Mouse (Mus musculus): ENCODE data around the gene 5730522E02Rik. TPM values are rescaled to one million over a fixed set of nuclear protein-coding genes. Genes with fewer than 3 reads are reported as not detected.

5730522E02Rik gene
- total RNA-seq, 2 experiments from 2014 or later, result not detected

- DNase-seq, result no peak
- intact Hi-C loops (cut with DNase I), result no loop called here
- TF ChIP-seq CTCF (IDR thresholded peaks at IDR 0.05), result no peak
These were observed 422.9 kb downstream of the 5730522E02Rik start for GRCm38 (mm10) chr11:25787691-25788090.

GRCm38 (mm10) chr11:25772231-25772630, 438.3 kb downstream of the 5730522E02Rik start:
- Histone ChIP-seq H3K4me3 (no peak overlapping the region), H3K27ac (no peak overlapping the region)
- intact Hi-C loops (cut with DNase I), result no loop called here
- no peak for DNase-seq
- TF ChIP-seq CTCF (IDR thresholded peaks at IDR 0.05), result no peak

More at GRCm38 (mm10) chr11:25787691-25788090, 422.9 kb downstream of the 5730522E02Rik start:
- Histone ChIP-seq H3K4me3 (no peak overlapping the region), H3K27ac (no peak overlapping the region)

- Histone ChIP-seq H3K27ac (no peak overlapping the region), H3K4me3 (no peak overlapping the region)
- DNase-seq, result no peak
- intact Hi-C loops (cut with DNase I), result no loop called here
- TF ChIP-seq CTCF (IDR thresholded peaks at IDR 0.05), result no peak
These were observed 439.5 kb downstream of the 5730522E02Rik start for GRCm38 (mm10) chr11:25770991-25771568.

GRCm38 (mm10) chr11:25767584-25768333, 442.8 kb downstream of the 5730522E02Rik start:
- intact Hi-C loops (cut with DNase I), result no loop called here

DNA sequence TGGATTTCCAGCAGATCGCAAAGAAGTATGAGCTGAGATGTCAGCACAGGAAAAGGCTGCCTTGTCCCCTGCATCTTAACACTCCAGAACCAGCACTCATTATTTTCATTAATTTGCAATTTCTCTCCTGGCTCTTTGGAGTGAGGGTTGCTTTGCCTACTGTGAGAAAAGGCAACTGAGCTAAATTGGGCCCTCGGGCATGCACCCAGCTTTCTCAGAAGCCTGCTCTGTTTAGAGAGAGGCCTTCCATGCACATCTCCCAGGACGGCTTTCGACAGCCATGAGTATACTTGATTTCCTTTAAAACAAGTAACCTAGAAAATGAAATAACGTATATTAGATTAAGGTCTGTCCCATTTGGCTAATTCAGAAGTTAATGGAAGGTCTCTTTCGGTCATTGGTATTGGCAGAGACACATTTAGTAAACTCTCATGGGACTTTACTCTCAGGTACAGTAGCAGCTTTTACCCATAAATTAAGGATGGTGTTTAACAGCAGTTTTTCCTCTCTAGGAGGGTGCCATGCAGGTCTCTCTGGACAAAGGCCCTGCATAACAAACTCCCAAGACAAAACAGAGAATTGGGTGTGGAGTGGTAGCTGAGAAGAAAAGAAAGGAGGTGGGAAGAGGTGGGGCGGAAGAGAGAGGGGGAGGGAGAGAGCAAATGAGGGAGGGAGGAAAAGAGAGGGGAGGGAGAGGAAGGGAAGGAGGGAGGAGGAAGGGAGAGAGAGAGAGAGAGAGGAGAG, 457.2 kb downstream of the 5730522E02Rik start:
- no peak for TF ChIP-seq CTCF (IDR thresholded peaks at IDR 0.05)
- intact Hi-C loops (cut with DNase I), result no loop called here
- DNase-seq, result no peak
- Histone ChIP-seq H3K27ac (no peak overlapping the region), H3K4me3 (no peak overlapping the region)

More at GRCm38 (mm10) chr11:25767584-25768333, 442.8 kb downstream of the 5730522E02Rik start:
- TF ChIP-seq CTCF (IDR thresholded peaks at IDR 0.05), result no peak
- no peak for DNase-seq
- no peak overlapping the region for H3K27ac ChIP-seq
- H3K4me3 ChIP-seq, result no peak overlapping the region

DNA sequence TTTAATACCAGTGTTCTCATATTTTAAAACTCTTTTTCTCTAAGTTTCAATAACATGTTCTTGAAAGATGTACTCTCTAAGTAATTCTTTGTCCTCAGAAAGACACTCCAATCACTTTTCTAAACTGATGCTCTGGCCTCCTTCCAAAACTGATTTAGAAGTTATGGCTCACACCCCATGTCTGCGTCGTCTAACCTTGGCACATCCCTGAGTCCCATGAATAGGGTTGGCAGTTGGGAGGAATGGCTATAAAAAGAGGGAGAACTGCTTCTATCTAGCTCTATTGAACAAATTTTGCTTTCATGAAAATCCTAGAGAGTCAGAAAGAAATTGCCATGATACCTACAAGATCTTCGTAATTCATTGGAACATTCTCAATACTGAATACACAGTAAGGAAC, 458.1 kb downstream of the 5730522E02Rik start:
- intact Hi-C loops (cut with DNase I), result no loop called here
- H3K4me3 ChIP-seq, result no peak overlapping the region
- no peak for TF ChIP-seq CTCF (IDR thresholded peaks at IDR 0.05)
- H3K27ac ChIP-seq, result no peak overlapping the region
- no peak for DNase-seq

GRCm38 (mm10) chr11:25747098-25747862, 463.3 kb downstream of the 5730522E02Rik start:
- no peak for DNase-seq
- intact Hi-C loops (cut with DNase I), result no loop called here

GRCm38 (mm10) chr11:25743664-25744063, 466.9 kb downstream of the 5730522E02Rik start:
- Histone ChIP-seq H3K27ac (no peak overlapping the region), H3K4me3 (no peak overlapping the region)
- intact Hi-C loops (cut with DNase I), result no loop called here
- TF ChIP-seq CTCF (IDR thresholded peaks at IDR 0.05), result no peak
- no peak for DNase-seq

More at GRCm38 (mm10) chr11:25747098-25747862, 463.3 kb downstream of the 5730522E02Rik start:
- Histone ChIP-seq H3K27ac (no peak overlapping the region), H3K4me3 (no peak overlapping the region)
- TF ChIP-seq CTCF (IDR thresholded peaks at IDR 0.05), result no peak

DNA sequence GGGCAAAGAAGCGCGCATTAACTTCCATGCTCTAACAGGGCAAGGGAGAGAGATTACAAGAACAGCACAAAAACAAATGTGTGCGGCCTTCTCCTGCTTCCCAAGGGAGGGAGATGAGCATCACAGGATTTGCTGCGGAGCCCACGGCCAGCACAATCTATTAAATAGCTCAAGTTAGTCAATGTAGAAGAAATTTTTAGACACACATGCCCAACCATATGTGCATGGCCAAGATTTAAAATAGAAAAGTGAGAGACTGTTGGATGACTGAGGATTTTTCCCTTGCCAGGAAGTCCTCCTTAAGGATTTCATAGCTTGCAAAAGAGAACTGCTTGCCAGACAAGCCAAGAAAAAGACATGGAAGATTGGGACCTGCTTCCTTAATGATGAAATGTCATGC, 473.3 kb downstream of the 5730522E02Rik start:
- TF ChIP-seq CTCF (IDR thresholded peaks at IDR 0.05), result no peak
- no peak overlapping the region for H3K27ac ChIP-seq
- intact Hi-C loops (cut with DNase I), result no loop called here
- DNase-seq, result no peak
- H3K4me3 ChIP-seq, result no peak overlapping the region

DNA sequence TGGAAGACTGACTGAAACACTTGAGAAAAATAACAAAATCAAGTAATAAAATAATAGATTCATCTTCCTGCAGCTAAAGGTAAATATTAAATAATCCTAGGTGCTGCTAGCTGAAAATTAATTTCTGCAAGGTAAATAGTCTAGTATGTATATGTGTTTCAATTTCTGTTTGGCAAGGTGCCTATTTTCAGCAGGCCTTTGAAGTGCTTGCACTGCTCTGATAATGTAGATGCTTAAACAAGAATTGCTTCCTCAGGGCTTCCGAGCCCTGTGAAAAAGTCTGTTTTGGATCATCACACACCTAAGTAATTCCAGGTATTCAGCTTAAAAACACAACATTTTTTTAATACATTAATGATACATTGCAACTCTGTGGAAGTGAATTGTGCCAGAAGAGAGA, 481.1 kb downstream of the 5730522E02Rik start:
- H3K27ac ChIP-seq, result no peak overlapping the region
- H3K4me3 ChIP-seq, result no peak overlapping the region
- no peak for DNase-seq
- intact Hi-C loops (cut with DNase I), result no loop called here
- TF ChIP-seq CTCF (IDR thresholded peaks at IDR 0.05), result no peak

- TF ChIP-seq CTCF (IDR thresholded peaks at IDR 0.05), result no peak
- Histone ChIP-seq H3K4me3 (no peak overlapping the region), H3K27ac (no peak overlapping the region)
- intact Hi-C loops (cut with DNase I), result no loop called here
- DNase-seq, result no peak
These were observed 494.9 kb downstream of the 5730522E02Rik start for GRCm38 (mm10) chr11:25715447-25716321.

Measured in gastrocnemius, adult 2 months (tissue).